Mouse (Mus musculus): ENCODE measurements around the gene Cspg4. TPM values are rescaled to one million over a fixed set of nuclear protein-coding genes. Genes with fewer than 3 reads are reported as not detected.
A peak's percentile ranks its signal among the peaks of the same experiment; 100 is the strongest.
"Not testable (repeated sequence)": the region's sequence is repeated elsewhere in the genome, so short reads cannot be mapped to it uniquely, and the experiment has no call there.

Cspg4 gene
- total RNA-seq, 2 experiments from 2014 or later, result 12.4 to 16.5 TPM

DNA sequence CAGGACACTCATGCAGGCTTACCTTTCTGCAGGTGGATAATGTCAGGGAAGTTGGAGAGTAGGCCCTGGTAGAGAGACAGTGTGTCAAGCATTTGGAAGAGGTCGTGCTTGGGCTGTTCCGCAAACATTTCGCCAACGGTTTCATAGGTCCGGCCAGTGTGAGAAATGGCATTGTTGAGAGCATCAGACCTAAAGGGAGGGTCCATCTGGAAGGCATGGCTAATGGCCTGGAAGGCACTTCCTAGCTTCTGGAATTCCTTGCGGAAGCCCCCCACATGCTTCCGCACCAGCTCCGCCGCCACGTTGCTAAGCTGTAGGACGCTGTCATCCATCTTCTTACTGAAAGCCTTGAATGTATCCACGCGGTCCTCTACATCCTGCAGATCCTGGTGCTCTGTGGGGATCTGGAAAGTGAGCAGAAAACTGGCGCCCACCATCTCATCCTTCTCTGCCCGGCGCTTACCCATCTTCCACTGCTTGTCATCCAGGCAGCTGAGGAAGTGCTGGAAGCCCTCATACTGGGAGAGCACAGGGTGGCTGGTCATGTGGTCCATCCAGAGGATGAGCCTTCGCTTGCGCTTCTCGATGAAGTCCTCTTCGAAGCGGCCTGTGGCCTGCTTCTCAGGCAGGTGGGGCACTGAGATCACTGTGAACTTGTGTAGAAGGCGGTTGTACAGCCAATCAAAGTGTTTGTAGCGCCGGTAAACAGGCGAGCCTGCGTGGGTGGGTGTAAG lies 60.6 kb downstream of the Cspg4 start:
- DNase-seq (ENCODE audit: low spot score in 2 of 2), result no peak

DNA sequence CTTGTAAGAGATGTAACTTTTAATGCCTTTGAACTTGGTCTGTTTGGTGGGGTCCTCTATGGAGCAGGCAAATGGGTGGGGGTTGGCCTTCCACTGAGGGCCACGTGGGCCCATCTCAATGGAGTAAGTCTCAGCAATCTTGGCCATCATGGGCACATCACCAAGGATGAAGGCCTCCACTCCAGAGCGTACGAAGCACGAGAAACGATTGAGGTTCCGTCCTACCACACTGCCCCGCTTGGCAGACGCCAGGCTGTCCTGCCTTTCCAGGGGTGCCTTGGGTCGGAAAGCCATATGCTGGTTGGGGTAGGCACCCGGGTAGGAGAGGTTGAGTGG lies 61.2 kb downstream of the Cspg4 start:
- DNase-seq (ENCODE audit: low spot score in 2 of 2), result no peak

DNA sequence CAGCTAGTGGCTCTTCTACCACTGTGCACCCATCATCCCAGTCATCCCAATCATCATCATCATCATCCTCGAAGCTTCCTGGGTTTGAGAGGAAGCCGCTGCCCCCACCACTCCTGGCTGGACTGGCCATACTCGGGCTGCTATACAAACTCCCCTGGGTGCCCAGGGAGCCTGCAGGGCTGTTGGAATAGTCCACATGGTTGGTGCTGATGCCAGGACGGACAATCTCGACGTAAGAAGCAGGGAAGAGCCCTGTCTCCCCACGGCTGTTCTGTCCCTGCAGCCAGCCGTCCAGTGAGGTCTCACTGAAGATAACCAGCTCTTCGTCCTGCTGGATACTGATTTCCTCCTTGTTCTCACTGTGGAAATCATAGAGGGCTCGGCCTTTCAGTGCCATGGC lies 61.6 kb downstream of the Cspg4 start:
- DNase-seq (ENCODE audit: low spot score in 2 of 2), result no peak

DNA sequence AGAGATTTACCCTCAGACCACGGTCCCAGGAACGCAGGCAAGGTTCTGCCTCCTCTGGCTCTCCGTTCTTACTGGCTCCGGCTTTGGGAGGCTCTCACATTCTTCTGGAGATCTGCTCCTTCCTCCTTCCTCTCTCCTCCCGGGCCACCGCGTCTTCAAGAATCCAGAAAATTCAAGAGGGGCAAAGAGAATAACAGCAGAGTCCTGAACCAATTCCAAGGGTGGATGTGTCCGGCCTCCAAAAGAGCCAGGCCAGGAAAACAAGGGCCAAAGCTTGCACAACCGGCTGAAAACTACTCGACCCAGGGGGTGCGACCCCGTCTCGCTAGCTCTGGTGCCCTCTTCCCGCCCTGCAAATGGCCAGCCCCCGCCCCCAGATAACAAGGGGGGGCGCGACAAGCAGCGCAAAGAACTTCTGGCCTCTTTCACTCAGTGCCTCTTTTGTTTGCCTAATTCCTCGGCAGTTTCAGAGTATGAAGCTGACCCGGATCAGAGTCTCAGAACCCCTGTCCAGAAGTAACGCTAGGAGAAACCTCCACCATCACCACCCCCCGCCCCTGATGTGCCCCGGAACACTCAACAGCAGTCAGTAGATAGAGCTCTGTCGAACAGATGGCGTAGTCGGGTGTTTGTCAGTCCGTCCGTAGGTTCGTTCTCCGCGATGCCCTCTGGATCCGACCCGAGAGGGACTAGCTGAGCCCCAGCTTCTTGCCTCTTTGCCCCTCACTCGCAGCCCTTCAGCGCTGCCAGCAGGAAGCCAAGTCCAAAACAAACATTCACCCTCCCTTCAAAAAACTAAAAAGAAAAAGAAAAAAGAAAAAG lies 62.6 kb downstream of the Cspg4 start:
- DNase-seq (ENCODE audit: low spot score in 2 of 2), result no peak

DNA sequence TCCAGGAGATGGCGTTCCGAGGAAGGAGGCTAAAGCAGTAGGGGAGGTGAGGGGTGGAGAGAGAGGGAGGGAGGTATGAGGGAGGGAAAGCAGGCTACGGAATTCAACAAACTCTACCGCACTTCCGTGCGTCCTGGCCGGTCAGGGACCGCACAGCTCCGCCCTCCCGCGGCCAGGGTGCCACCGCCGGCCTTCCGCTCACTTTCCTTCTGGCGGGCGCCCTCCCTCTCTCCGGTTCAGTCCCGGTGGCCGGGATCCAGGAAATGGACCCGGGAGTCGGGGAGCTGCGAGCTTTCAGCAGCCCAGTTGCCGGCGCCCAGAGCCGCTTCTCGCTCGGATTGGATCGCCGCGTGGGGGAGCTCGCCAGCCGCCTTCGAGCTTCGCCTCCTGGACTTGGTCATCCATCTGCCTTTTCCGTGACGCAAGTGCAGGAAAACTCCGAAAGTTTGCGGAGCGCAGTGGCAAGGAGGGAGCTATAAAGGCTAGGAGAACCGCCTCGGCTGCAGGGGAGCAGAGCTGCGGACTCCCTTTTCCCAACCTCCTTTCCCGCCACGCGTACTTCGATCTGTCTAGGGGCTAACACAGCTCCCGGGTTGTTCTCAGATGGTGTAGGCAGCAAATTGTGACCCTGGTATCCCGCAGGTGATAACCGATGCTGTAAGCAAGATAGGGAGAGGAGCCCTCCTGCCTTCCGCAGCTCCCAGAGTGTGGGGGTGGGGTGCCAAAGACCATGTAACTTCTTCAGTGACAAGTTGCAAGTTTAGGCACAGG lies 63.4 kb downstream of the Cspg4 start, which contains the start of gene Snx33:
Gene Snx33 (minus strand): TSS at position 331 of the 771 bp plus-strand sequence.
- peak; percentile 80 to 90 for DNase-seq (ENCODE audit: low spot score in 2 of 2)

DNA sequence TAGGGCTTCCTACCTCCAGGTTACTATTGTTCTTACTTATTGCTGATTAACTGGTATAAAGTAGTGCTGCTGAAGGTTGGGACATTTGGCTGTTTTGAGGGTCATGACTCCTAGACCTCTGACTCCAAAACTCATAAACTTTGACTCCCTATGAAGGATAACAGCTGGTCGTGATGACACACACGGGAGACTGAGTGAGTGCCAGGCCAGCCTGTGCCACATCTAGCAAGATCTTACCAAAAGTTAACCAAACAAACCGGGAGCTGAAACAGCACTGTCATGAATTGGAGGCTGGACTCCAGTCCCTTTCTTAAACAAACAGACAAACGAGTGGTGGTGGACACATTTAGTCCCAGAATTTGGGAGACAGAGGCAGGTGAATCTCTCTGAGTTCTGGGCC lies 64.7 kb downstream of the Cspg4 start:
- DNase-seq (ENCODE audit: low spot score in 2 of 2), result no peak

DNA sequence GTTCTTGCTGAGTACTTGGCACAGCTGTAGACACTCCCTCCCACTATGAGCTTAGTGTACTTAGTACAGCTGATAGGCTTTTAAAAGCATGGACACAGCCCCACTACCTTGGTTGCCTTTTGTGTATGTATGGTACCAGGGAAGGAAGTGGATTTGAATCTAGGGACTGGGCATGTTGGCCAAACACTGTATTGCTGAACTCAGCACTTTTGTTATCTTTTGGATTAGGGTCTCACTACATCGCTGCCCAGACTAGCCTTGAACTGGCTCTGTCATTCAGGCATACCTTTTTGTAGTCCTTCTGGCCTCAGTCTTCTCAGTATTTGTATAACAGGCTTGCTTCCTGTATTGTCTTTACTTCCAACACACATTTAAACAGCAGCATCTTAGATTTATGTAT lies 65.7 kb downstream of the Cspg4 start:
- no peak for DNase-seq (ENCODE audit: low spot score in 2 of 2)

DNA sequence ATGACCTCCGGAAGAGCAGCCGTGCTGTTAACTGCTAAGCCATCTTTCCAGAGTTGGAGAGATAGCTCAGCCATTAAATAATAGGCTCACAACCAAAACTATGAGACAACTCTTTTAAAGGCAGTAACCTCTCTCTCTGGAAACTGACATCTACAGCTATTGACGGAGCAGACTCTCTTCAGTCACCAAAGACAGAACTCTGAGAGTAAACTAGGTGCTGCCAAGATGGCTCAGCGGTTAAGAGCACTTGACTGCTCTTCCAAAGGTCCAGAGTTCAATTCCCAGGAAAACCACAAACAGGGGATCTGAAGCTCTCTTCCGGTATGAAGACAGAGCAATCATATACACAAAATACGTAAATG lies 72.0 kb downstream of the Cspg4 start:
- no peak for DNase-seq (ENCODE audit: low spot score in 2 of 2)

DNA sequence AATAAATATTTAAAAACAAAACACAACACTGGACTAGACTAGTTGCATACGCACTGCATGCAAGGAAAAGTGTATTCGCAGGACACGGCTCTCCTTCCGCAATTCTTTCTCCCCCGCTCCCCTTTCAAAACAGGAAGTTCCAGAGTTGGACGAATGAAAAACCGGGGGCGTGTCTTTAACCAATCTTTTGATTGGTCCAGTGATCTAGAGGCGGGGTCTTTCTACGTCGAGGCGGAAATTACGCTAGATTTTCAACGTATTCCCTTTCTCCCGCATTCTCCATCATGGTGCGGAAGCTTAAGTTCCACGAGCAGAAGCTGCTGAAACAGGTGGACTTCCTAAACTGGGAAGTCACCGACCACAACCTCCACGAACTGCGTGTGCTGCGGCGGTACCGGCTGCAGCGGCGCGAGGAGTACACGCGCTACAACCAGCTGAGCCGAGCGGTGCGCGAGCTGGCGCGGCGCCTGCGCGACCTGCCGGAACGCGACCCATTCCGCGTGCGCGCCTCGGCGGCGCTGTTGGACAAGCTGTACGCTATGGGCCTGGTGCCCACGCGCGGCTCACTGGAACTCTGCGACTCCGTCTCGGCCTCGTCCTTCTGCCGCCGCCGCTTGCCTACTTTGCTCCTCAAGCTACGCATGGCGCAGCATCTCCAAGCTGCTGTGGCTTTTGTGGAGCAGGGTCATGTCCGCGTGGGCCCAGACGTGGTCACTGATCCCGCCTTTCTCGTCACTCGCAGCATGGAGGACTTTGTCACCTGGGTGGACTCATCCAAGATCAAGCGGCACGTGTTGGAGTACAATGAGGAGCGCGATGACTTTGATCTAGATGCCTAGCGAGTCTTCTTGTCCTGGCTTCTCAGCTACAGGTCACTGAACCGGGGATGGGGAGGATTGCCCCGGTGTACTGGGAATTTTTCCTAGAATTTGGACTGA lies 72.7 kb downstream of the Cspg4 start, which contains the start of gene Imp3:
Gene Imp3 (plus strand): TSS at position 253 of the 938 bp plus-strand sequence.
- peak; percentile 56 to 78 for DNase-seq (ENCODE audit: low spot score in 2 of 2)

DNA sequence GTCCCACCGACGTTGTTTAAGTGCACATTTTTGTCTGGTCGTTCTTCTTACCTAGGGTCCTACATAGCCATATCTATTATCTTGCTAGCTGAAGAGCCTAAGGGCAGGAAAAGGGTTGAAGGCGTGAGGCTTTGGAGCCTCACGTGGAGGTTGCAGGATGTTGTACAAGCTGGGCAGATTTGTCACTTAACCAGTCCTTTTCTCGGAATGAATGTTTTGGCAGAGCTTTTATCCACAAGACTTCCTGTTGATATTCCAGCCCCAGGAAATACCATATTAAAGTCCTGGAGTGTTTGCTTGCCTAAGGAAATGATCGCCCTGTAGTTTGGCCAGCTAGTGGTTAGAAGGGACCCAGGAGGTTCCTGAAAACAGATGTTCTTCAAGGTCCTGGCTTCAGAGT lies 73.5 kb downstream of the Cspg4 start:
- no peak for DNase-seq (ENCODE audit: low spot score in 2 of 2)

DNA sequence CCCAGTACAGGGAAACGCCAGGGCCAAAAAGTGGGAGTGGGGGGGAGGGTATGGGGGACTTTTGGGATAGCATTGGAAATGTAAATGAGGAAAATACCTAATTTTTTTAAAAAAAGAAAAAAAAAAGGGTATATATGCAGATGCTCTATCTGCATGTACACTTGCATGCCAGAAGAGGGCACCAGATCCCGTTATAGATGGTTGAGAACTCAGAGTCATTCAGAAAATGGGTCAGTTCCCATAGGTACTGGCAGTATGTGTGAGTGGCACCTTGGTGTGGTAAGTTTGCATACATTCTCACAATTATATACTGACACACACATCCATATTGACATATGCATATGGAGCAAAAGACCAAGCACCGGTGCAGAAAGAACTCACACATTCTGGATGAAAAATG lies 82.6 kb downstream of the Cspg4 start:
- DNase-seq (ENCODE audit: low spot score in 2 of 2), result not testable (repeated sequence)

DNA sequence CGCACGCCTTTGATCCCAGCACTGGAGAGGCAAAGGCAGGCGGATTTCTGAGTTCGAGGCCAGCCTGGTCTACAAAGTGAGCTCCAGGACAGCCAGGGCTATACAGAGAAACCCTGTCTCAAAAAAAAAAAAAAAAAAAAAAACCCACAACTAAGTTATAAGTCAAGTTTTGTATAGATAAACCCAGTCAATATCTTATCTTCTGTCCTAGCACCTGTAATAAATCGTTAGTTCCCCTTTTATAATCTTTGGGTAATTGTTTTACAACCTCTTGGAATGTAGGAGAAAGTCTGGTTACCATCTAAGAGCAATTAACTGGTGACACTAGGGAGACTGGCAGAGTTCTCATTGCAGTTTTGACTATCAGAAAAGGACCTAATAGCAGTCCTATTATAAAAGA lies 83.9 kb downstream of the Cspg4 start:
- DNase-seq (ENCODE audit: low spot score in 2 of 2), result not testable (repeated sequence)

Other genes starting within 250 kb of the Cspg4 start
- gene Lingo1, start 68.6 kb upstream of the Cspg4 start, total RNA-seq (2021), result 1 to 10 TPM; 6.1 to 8.5 TPM
- 1 to 10 TPM in 1 of 2 experiments, under 1 TPM in 1; 0.73 to 1.4 TPM for gene Odf3l1, start 354 bp upstream of the Cspg4 start, total RNA-seq (2021)
- 10 to 100 TPM; 28.4 to 30.7 TPM for gene Snx33, start 63.3 kb downstream of the Cspg4 start, total RNA-seq (2021)
- 10 to 100 TPM; 87.2 to 87.5 TPM for gene Imp3, start 72.4 kb downstream of the Cspg4 start, total RNA-seq (2021)
- gene Snupn, start 85.8 kb downstream of the Cspg4 start, total RNA-seq (2021), result 10 to 100 TPM; 13.3 to 14.2 TPM
- 10 to 100 TPM; 60.1 to 62.0 TPM for gene Ptpn9, start 129.9 kb downstream of the Cspg4 start, total RNA-seq (2021)
- gene Sin3a, start 207.0 kb downstream of the Cspg4 start, total RNA-seq (2021), result 10 to 100 TPM; 58.0 to 64.5 TPM